Mouse (Mus musculus) left cerebral cortex, adult 2 months (tissue): ENCODE results near the gene Bicd1. TPM values are rescaled to one million over a fixed set of nuclear protein-coding genes. Genes with fewer than 3 reads are reported as not detected.
"Not testable (repeated sequence)": the region's sequence is repeated elsewhere in the genome, so short reads cannot be mapped to it uniquely, and the experiment has no call there.

Source experiments
- DNase-seq, 2 experiments: peaks; one replicate each; pipeline ENCODE4 v3.0.0; 2021 to 2022; ENCODE audit warnings: low spot score in 2 of 2, mixed read lengths in 1 of 2; ENCODE audit errors: extremely low spot score in 1 of 2
- H3K27ac ChIP-seq: fragments of 200-600 bp; 2 replicates; pipeline ENCODE4 v1.8.1; 2022
- H3K4me3 ChIP-seq: fragments of 200-600 bp; 2 replicates; pipeline ENCODE4 v1.8.1; 2022
- CTCF ChIP-seq: fragments of 200-600 bp; IDR thresholded peaks from 2 replicates; pipeline ENCODE4 v1.8.1; 2022; ENCODE audit warnings: antibody characterized with exemption, mild to moderate bottlenecking, moderate library complexity
- intact Hi-C: fragments of 180-260 bp; cut with DNase I; formaldehyde crosslinking; loops from one replicate; pipeline ENCODE4 v1.15.1; 2025
- long read RNA-seq, 2 experiments: library from polyadenylated mRNA; stranded (forward); transcript quantifications; one replicate each; pipeline ENCODE4 v2.0.0; 2021; ENCODE audit warnings: borderline mapping rate in 2 of 2
- total RNA-seq, 2 experiments: library from RNA; stranded (reverse); gene quantifications; 2 replicates each; pipeline ENCODE4 v1.2.3; 2021

The Bicd1 gene
- 10 to 100 TPM; 47.9 to 50.7 TPM for total RNA-seq
- long read RNA-seq, experiment 1, full-length matches to known transcripts: 23 of 30 reads
- long read RNA-seq, experiment 1, partial matches to known transcripts: 1 of 30 reads
- long read RNA-seq, experiment 1, other reads (novel, unspliced or antisense): 6 of 30 reads
- long read RNA-seq, experiment 2, full-length matches to known transcripts: 21 of 26 reads
- long read RNA-seq, experiment 2, partial matches to known transcripts: 2 of 26 reads
- long read RNA-seq, experiment 2, other reads (novel, unspliced or antisense): 3 of 26 reads

DNA sequence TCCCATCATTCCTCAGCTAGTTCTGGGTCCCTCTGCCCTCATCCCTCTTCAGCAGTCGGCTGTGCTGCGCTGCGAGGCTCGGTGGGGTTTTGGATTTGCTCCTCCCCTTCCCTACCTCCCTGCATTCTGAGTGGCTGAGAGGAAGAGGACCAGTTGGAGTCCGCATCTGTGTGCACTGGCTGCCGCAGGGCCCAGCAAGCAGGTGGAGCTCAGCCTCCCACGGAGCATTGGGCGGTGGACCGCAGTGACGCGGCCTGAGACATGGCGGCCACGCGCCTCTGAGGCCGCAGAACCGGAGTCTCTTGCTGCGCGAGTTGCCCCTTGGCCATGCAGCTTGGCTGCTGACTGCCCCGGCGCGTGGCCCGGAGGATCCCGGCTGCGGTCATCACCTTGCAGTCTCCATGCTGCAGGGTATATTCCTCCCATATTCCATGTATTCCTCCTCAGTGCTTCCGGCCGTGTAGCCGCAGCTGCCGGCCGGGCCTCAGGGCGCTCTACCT, at the start of gene Bicd1:
Gene Bicd1, plus strand, starts transcription at position 54 of the 500 bp plus-strand sequence.
- Histone ChIP-seq H3K27ac (peak within 1 kb of the TSS; percentile 98), H3K4me3 (peak within 1 kb of the TSS; percentile 71)
- intact Hi-C loops: loop anchor here (2.0 kb wide), 1 partner anchor 220 kb away; the partner anchor contains the start of gene Amn1
- no peak for TF ChIP-seq CTCF
- peak; percentile 88 to 90 for DNase-seq

DNA sequence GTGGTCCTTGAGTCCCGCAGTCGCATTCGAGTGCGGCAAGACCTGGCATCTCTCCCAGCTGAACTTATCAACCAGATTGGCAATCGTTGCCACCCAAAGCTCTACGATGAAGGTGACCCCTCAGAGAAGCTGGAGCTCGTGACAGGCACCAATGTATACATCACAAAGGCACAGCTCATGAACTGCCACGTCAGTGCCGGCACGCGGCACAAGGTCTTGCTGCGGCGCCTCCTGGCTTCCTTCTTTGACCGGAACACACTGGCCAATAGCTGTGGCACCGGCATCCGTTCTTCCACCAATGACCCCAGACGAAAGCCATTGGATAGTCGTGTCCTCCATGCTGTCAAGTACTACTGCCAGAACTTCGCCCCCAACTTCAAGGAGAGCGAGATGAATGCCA, 46.2 kb upstream of the Bicd1 start:
- intact Hi-C loops, H3K4me3 ChIP-seq, H3K27ac ChIP-seq, DNase-seq: not testable (repeated sequence)

DNA sequence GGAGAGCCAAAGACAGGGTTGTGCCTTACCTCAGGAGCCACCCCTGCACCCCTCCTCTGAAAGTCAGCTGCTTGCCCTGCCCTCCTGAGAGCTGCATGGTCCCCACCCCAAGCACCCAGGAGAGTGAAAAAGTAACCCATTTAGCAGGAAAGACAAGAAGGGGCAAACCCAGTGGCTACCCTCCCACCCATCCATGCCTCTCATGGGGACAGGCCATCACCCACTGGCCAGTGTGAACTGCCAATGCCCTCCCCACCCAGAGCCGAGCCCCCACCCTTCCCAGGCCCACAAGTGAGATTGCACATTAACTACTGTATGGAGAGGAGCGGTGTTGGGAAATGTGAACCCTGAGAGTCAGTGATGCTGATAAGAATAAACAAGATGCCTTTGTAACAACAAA, 42.7 kb upstream of the Bicd1 start:
- intact Hi-C loops, H3K27ac ChIP-seq, H3K4me3 ChIP-seq, DNase-seq: not testable (repeated sequence)

DNA sequence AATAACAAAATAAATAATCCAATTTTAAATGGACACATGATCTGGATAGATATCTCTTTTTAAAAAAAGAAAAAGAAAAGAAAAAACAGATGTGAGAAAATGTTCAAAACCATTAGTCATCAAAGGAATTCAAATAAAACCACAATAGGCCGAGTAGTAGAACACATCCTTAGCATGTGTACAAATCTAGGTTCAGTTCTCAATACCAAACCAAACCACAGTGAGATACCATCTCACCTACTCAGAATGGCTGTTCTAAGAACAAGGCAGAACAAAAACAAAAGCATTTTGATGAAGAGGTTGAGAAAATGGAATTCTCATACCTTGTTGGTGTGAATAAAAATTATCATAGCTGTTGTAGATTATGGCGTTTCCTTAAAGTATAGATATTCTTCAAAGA, 42.3 kb upstream of the Bicd1 start:
- no peak overlapping the region for H3K4me3 ChIP-seq
- TF ChIP-seq CTCF: no peak
- intact Hi-C loops: no loop called here
- no peak overlapping the region for H3K27ac ChIP-seq
- no peak for DNase-seq

DNA sequence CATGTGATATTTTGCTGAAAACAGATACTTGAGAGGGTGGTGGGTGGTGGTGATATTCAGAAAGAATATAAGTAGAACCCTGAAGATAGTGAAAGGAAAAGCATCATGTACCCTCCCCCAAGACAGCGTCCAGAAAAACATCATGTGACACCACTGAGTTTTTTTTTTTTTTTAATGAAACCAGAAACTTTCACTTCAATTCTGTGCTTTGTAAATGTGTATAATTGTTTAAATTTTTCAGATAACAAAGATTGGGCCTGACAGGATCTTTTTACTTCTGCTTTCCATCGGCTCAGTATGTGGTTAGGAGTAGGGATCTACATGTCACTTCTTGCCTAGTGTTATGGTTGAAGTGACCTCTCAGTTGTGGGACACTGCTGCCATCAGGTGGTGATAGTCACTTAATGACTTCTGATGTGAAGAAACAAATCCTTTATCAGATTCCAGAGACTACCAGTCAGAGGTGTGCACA, 33.7 kb upstream of the Bicd1 start:
- peak; percentile 60 for TF ChIP-seq CTCF
- H3K4me3 ChIP-seq: no peak overlapping the region
- intact Hi-C loops: loop anchor here (2.0 to 5.0 kb wide), 2 partner anchors 233 to 248 kb away; no protein-coding TSS in a partner anchor
- DNase-seq: peak; percentile 23 to 36
- no peak overlapping the region for H3K27ac ChIP-seq

DNA sequence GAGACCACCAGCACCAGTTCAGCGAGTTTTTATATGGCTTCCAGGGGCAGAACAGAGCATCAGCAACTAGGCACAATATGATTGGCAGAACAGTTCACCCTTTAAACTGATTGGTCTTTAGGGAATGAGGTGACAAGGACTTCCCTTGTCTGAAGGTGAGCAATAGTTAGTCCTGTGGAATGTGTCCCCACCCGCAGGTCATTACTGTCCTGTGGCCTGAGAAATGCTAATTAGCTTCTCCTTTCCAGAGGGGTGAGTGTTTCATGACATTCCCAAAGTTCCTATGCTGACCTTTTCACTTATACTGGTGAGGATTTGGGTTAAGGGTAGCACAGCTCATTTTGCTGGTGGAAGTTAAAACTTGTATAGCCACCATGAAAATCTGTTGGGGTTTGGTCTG, 25.2 kb upstream of the Bicd1 start:
- no peak for TF ChIP-seq CTCF
- Histone ChIP-seq H3K27ac (no peak overlapping the region), H3K4me3 (no peak overlapping the region)
- intact Hi-C loops: no loop called here
- DNase-seq: no peak

DNA sequence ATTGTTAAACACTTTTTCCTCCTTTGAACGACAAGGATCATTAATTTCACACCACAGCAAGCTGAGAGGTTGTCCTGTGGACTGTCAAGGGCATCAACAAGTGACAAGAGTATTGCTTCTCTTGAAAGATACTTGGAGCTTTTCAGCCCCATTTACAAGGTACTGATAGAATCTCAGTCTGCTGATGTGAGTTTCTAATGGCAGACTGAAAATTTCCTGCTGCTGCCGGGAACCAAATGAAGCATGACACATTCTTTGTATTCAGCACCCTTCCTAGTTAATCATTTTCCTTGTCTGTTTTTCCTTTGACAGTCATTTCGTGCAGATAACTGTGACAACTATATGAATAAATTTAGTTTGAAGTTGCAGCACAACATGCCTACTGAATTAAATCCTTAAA, 22.3 kb upstream of the Bicd1 start:
- no peak for TF ChIP-seq CTCF
- H3K27ac ChIP-seq: no peak overlapping the region
- intact Hi-C loops: no loop called here

DNA sequence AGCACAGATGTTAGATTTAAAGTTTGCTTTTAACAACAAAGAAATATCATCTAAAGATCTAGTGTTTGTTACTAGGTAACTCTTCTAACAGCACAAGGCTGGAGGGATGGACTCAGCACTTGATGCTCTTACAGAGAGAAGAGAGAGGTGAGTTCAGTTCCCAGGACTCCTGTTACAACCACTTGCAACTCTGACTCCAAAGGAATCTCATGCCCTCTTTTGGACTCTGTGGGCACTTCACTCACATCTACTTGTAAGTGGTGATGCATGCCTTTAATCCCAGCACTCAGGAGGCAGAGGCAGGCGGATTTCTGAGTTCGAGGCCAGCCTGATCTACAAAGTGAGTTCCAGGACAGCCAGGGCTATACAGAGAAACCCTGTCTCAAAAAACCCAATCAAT, 19.1 kb upstream of the Bicd1 start:
- H3K27ac ChIP-seq, intact Hi-C loops, DNase-seq, H3K4me3 ChIP-seq: not testable (repeated sequence)

More for the DNA sequence above, 22.3 kb upstream of the Bicd1 start:
- H3K4me3 ChIP-seq: no peak overlapping the region
- DNase-seq: no peak

DNA sequence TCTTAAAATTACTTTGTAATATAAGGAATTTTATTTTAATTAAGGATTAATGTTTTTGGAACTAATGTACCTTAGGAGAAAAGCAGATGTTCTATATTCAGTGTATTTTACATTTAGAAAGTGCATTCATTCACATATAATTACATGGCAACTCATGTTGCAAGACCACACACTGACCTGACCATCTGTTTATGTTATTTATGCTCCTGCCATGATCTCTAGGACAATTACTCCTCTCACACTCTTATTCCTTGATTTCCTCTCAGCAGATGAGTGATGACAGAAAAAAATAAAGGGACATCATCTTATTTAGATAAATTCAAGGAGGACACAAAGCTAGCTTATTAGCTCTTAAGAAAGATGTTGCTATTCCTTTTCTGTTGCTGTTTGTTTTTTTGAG, 9.3 kb upstream of the Bicd1 start:
- intact Hi-C loops: no loop called here
- H3K27ac ChIP-seq: no peak overlapping the region
- DNase-seq: no peak
- no peak for TF ChIP-seq CTCF
- H3K4me3 ChIP-seq: no peak overlapping the region

DNA sequence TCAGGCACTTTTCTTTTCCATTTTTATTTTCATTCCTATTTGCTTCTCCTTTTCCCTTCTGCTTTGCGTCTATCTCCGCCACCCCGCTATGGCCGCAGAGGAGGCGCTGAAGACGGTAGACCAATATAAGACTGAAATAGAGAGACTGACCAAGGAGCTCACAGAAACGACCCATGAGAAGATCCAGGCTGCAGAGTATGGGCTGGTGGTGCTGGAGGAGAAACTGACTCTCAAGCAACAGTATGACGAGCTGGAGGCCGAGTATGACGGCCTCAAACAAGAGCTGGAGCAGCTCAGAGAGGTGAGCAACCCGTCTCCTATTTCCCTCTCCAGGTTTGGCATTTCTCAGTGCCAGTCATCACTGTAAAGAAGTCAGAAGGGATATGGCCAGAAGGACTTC, 655 bp downstream of the Bicd1 start:
- intact Hi-C loops: loop anchor here (2.0 kb wide), 1 partner anchor 221 kb away; the partner anchor contains the start of gene Amn1
- Histone ChIP-seq H3K27ac (peak overlapping the region; percentile 98), H3K4me3 (peak overlapping the region; percentile 71)
- no peak for TF ChIP-seq CTCF
- peak; percentile 18 to 26 for DNase-seq

DNA sequence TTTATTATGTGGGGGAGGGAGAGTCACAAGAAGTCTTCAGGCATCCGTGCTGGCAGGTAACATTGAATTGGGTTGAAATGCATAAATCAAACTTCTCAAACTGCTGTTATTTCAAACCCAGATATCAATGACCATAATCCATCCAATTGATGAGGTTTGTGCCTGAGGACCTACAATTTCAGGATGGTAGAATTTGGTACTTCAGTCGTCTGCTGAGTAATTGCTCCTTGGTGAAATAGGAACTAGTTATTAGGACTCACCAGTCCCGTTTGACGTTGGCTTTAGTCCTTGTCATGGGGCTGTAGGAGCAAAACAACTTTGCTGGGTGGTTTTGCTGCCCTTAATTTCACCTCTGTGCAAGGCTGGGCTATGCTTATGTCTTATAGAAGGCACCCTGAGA, 1.2 kb downstream of the Bicd1 start:
- no peak for DNase-seq
- intact Hi-C loops: loop anchor here (2.0 kb wide), 1 partner anchor 221 kb away; the partner anchor contains the start of gene Amn1
- H3K27ac ChIP-seq: peak overlapping the region; percentile 98
- peak overlapping the region; percentile 71 for H3K4me3 ChIP-seq
- no peak for TF ChIP-seq CTCF

DNA sequence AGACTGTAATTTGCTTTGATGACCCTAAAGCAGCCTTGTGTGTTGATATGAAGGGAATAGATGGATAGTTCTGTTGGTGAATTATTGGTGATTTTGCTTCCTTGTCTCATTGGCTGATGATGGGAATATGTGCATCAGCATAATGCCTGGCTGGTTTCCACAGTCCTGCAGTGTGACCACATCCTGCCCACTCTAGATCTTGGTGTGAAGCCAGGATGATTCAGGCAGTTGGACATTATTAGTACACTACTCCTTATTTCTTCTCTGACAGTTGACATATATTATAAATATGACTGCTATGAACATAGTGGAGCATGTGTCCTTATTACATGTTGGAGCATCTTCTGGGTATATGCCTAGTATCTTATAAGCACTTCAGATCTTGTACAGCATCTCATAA, 4.6 kb downstream of the Bicd1 start:
- DNase-seq: no peak
- no peak overlapping the region for H3K4me3 ChIP-seq
- TF ChIP-seq CTCF: no peak
- no peak overlapping the region for H3K27ac ChIP-seq
- intact Hi-C loops: no loop called here

DNA sequence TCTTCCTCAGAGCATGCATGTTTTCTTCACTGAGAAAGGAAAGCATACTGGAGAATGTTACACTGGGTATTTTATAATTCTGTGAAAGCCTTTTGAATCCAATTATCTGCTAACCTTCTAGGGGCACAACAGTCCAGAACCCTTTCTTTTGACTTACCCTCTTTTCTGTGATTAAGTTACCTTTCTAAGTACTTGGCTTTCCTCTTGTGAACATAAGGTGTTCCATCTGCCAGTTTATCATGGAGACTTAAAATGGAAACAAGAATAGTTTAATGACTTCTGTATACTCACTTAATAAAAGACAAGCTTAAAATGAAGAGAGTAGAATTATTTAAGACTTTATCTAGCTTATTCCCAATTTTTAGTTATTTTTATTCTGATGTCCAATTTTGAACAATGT, 16.1 kb downstream of the Bicd1 start:
- Histone ChIP-seq H3K4me3 (no peak overlapping the region), H3K27ac (no peak overlapping the region)
- intact Hi-C loops: no loop called here
- no peak for TF ChIP-seq CTCF
- DNase-seq: no peak
